Mouse (Mus musculus): ENCODE results near the gene Colq.

GRCm38 (mm10) chr14:31482417-31482816 lies 108.7 kb downstream of the Colq start:
- TF ChIP-seq MYOG (IDR thresholded peaks at IDR 0.05; ENCODE audit: control insufficient read depth, extremely low read depth, insufficient read length): no peak
- TF ChIP-seq CTCF (IDR thresholded peaks at IDR 0.05; ENCODE audit: control insufficient read depth, insufficient read depth, insufficient read length): no peak
- TF ChIP-seq USF1 (IDR thresholded peaks at IDR 0.05; ENCODE audit: low read depth): no peak
- no peak for TF ChIP-seq FOSL1 (IDR thresholded peaks at IDR 0.05; ENCODE audit: insufficient read depth, low read length, poor library complexity, severe bottlenecking)
- no peak for TF ChIP-seq CEBPB (IDR thresholded peaks at IDR 0.05; ENCODE audit: low read depth)
